Mouse (Mus musculus): ENCODE data around the gene Ghrh.

- TF ChIP-seq CTCF (IDR thresholded peaks at IDR 0.05; ENCODE audit: insufficient read depth, low read depth, low read length) (no peak), POLR2A (IDR thresholded peaks at IDR 0.05; ENCODE audit: insufficient read depth, low read depth, low read length) (no peak)
Observed at GRCm38 (mm10) chr2:157395371-157395770, 48.1 kb upstream of the Ghrh start.
